In genomic region chr4:147940111-147940510, GRCm38 (mm10) we compare ENCODE assay signal across 9 mouse cellular contexts. TPM values are rescaled to one million over a fixed set of nuclear protein-coding genes. Genes with fewer than 3 reads are reported as not detected.
A peak's percentile ranks its signal among the peaks of the same experiment; 100 is the strongest.
DNase-seq lines count a peak whose midpoint lies in the region; ATAC-seq and TF ChIP-seq lines count a peak whose summit lies in the region.
"Had no signal": no experiment of that assay in that cellular context is flagged by ENCODE, and none has a peak within 500 bp of the region (broad histone marks: within the 10 kb centered on the region; RNA-seq: fewer than 3 reads in every experiment).

No protein-coding gene starts in this region.

- H3K9ac ChIP-seq in heart, embryonic 12.5 days: 0 out of 2 replicates have a peak overlapping the region, but pooled peaks have one; percentile 92
- peak overlapping the region; percentile 48 for H3K9ac ChIP-seq in MEL (ENCODE audit: control insufficient read depth, low read depth, low read length, poor library complexity, severe bottlenecking)
- no peak overlapping the region for H3K9ac ChIP-seq in forebrain, embryonic 12.5 days
- no peak overlapping the region for H3K9ac ChIP-seq in limb, embryonic 15.5 days

- TF ChIP-seq CTCF in MEL (IDR thresholded peaks at IDR 0.05 in 2 of 3, conservative IDR thresholded peaks at IDR 0.05 in 1 of 3; ENCODE audit: control insufficient read depth in 1 of 3, insufficient read depth in 1 of 3, low read depth in 2 of 3, low read length in 3 of 3, poor library complexity in 1 of 3, severe bottlenecking in 1 of 3): no peak

- peak overlapping the region; percentile 97 for H3K4me2 ChIP-seq in heart, embryonic 12.5 days
- H3K4me2 ChIP-seq in forebrain, embryonic 12.5 days: peak overlapping the region; percentile 100
- H3K4me2 ChIP-seq in limb, embryonic 15.5 days: peak overlapping the region; percentile 23

- H3K79me2 ChIP-seq in MEL (ENCODE audit: control insufficient read depth, insufficient read depth, low read length, poor library complexity): peaks cover 34% of the 10 kb centered on the region

- ATAC-seq in heart, embryonic 12.5 days (ENCODE audit: insufficient number of reproducible peaks, low FRiP score): no peak
- peak; percentile 33; the same call in 1 of the 2 replicates for ATAC-seq in forebrain, embryonic 12.5 days (ENCODE audit: low FRiP score)
- no peak for ATAC-seq in limb, embryonic 15.5 days (ENCODE audit: insufficient number of reproducible peaks, low FRiP score, low TSS enrichment, low read depth)

- H3K4me3 ChIP-seq in heart, embryonic 12.5 days: 0 out of 2 replicates have a peak overlapping the region, but pooled peaks have one; percentile 84
- H3K4me3 ChIP-seq in MEL (ENCODE audit: control insufficient read depth in 1 of 2, insufficient read depth in 1 of 2, low read depth in 2 of 2, low read length in 2 of 2): peak overlapping the region; percentile 37 to 73
- no peak overlapping the region; the same call in 1 of the 2 replicates for H3K4me3 ChIP-seq in forebrain, embryonic 12.5 days (replicated peaks)
- peak overlapping the region; percentile 90; the same call in 1 of the 2 replicates for H3K4me3 ChIP-seq in limb, embryonic 15.5 days

- H3K9me3 ChIP-seq in heart, embryonic 12.5 days (replicated peaks): no peaks in the 10 kb centered on the region
- H3K9me3 ChIP-seq in MEL (replicated peaks; ENCODE audit: insufficient read depth, low read length): no peaks in the 10 kb centered on the region
- H3K9me3 ChIP-seq in forebrain, embryonic 12.5 days: no peaks in the 10 kb centered on the region
- no peaks in the 10 kb centered on the region for H3K9me3 ChIP-seq in limb, embryonic 15.5 days

- WGBS in heart, embryonic 12.5 days: 57% methylated on average over 9 of the region's 9 CpGs
- whole genome bisulfite sequencing in forebrain, embryonic 12.5 days: 51% methylated on average over 9 of the region's 9 CpGs
- 30% methylated on average over 9 of the region's 9 CpGs for WGBS in limb, embryonic 15.5 days

- TF ChIP-seq POLR2A in MEL (IDR thresholded peaks at IDR 0.05; ENCODE audit: control insufficient read depth in 1 of 2, insufficient read depth in 1 of 2, low read depth in 1 of 2, low read length in 2 of 2, poor library complexity in 1 of 2): no peak

- no peak for TF ChIP-seq RAD21 in MEL (IDR thresholded peaks at IDR 0.05; ENCODE audit: low read depth, low read length)

- no peak for TF ChIP-seq EP300 in MEL (IDR thresholded peaks at IDR 0.05; ENCODE audit: low read depth in 1 of 2, low read length in 2 of 2)

- no peaks in the 10 kb centered on the region for H3K27me3 ChIP-seq in heart, embryonic 12.5 days (replicated peaks)
- H3K27me3 ChIP-seq in MEL (ENCODE audit: control insufficient read depth in 1 of 2, insufficient read depth in 2 of 2, low read length in 2 of 2): no peaks in the 10 kb centered on the region
- peaks cover 9% of the 10 kb centered on the region; the same call in 1 of the 2 replicates for H3K27me3 ChIP-seq in forebrain, embryonic 12.5 days
- H3K27me3 ChIP-seq in limb, embryonic 15.5 days: no peaks in the 10 kb centered on the region
- H3K27me3 ChIP-seq: Patski had no signal

- peaks cover 49% of the 10 kb centered on the region for H3K4me1 ChIP-seq in heart, embryonic 12.5 days (replicated peaks)
- H3K4me1 ChIP-seq in MEL (ENCODE audit: control insufficient read depth in 1 of 2, insufficient read depth in 2 of 2, low read length in 2 of 2): peaks cover 7 to 34% of the 10 kb centered on the region in 2 experiments
- H3K4me1 ChIP-seq in forebrain, embryonic 12.5 days: peaks cover 30% of the 10 kb centered on the region
- H3K4me1 ChIP-seq in limb, embryonic 15.5 days: peaks cover 68% of the 10 kb centered on the region

- H3K27ac ChIP-seq in heart, embryonic 12.5 days (ENCODE audit: poor library complexity, severe bottlenecking): peak overlapping the region; percentile 40
- peak overlapping the region; percentile 67 for H3K27ac ChIP-seq in MEL (ENCODE audit: control insufficient read depth, low read depth, low read length)
- peak overlapping the region; percentile 63 for H3K27ac ChIP-seq in forebrain, embryonic 12.5 days
- peak overlapping the region; percentile 94 for H3K27ac ChIP-seq in limb, embryonic 15.5 days

- DNase-seq in heart, adult 11 months: no peak
- no peak for DNase-seq in MEL (ENCODE audit: low read depth, low spot score)
- DNase-seq in spleen, postnatal 4 days (ENCODE audit: low spot score in 2 of 2): no peak
- DNase-seq in adrenal gland, postnatal 10 days: no peak
- DNase-seq in spleen, adult 18-20 months: no peak

- peaks cover 23% of the 10 kb centered on the region for H3K36me3 ChIP-seq in heart, embryonic 12.5 days
- peaks cover 0 to 13% of the 10 kb centered on the region in 2 experiments; a peak in 3 of 4 replicates for H3K36me3 ChIP-seq in MEL (ENCODE audit: control insufficient read depth in 1 of 2, insufficient read depth in 2 of 2, low read length in 2 of 2)
- H3K36me3 ChIP-seq in forebrain, embryonic 12.5 days (replicated peaks): peaks cover 10% of the 10 kb centered on the region
- H3K36me3 ChIP-seq in limb, embryonic 15.5 days: peaks cover 22% of the 10 kb centered on the region

TF ChIP-seq in MEL, 35 proteins besides CTCF, POLR2A, EP300 and RAD21:
- no peak for TF ChIP-seq KAT2A (conservative IDR thresholded peaks at IDR 0.05; ENCODE audit: low read depth, low read length)
- no peak for TF ChIP-seq SMC3 (IDR thresholded peaks at IDR 0.05; ENCODE audit: low read depth, low read length)
- no peak for TF ChIP-seq MYB (IDR thresholded peaks at IDR 0.05; ENCODE audit: low read depth, low read length)
- no peak for TF ChIP-seq CHD1 (IDR thresholded peaks at IDR 0.05; ENCODE audit: low read depth, low read length)
- no peak for TF ChIP-seq MAZ (IDR thresholded peaks at IDR 0.05; ENCODE audit: low read depth, low read length)
- no peak for TF ChIP-seq MXI1 (IDR thresholded peaks at IDR 0.05; ENCODE audit: low read depth, low read length)
- no peak for TF ChIP-seq POLR2AphosphoS2 (IDR thresholded peaks at IDR 0.05; ENCODE audit: low read length)
- TF ChIP-seq JUND (IDR thresholded peaks at IDR 0.05; ENCODE audit: low read depth, low read length): no peak
- no peak for TF ChIP-seq TCF12 (IDR thresholded peaks at IDR 0.05; ENCODE audit: low read depth, low read length)
- TF ChIP-seq ZKSCAN1 (IDR thresholded peaks at IDR 0.05; ENCODE audit: low read depth, low read length): no peak
- TF ChIP-seq ZC3H11A (IDR thresholded peaks at IDR 0.05; ENCODE audit: low read depth, low read length): no peak
- TF ChIP-seq ELF1 (IDR thresholded peaks at IDR 0.05; ENCODE audit: low read depth, low read length): no peak
- no peak for TF ChIP-seq NELFE (IDR thresholded peaks at IDR 0.05; ENCODE audit: low read depth, low read length)
- TF ChIP-seq GATA1 (IDR thresholded peaks at IDR 0.05; ENCODE audit: low read depth, low read length): no peak
- TF ChIP-seq POLR2AphosphoS5 (IDR thresholded peaks at IDR 0.05; ENCODE audit: borderline replicate concordance, low read depth, low read length): no peak
- TF ChIP-seq BHLHE40 (IDR thresholded peaks at IDR 0.05; ENCODE audit: borderline replicate concordance, low read depth, low read length): no peak
- no peak for TF ChIP-seq CHD2 (IDR thresholded peaks at IDR 0.05; ENCODE audit: low read length)

RNA-seq across cellular contexts. Expression of gene 2510039O18Rik, which starts 0.6 kb away (rescaled TPM):
- 24.6 and 24.9 TPM in 2 replicates for polyA plus RNA-seq in heart, embryonic 12.5 days (2016; fragmentation: Nextera tagmentation; extraction: Ambion mirVana)
- 41.3 and 48.3 TPM in 2 replicates for total RNA-seq in MEL (2012; rRNA removed)
- 10 to 100 TPM in 1 of 2 experiments, not detected in 1; 59.9 TPM for polyA plus RNA-seq in MEL (2012; ENCODE audit: insufficient read depth in 1 of 2, insufficient read length in 2 of 2, low read depth in 1 of 2, low replicate concordance in 2 of 2, missing spikeins in 1 of 2)
- polyA plus RNA-seq in forebrain, embryonic 12.5 days (2016; fragmentation: Nextera tagmentation; extraction: Ambion mirVana): 16.3 and 16.6 TPM in 2 replicates
- 13.6 and 16.4 TPM in 2 replicates for polyA plus RNA-seq in limb, embryonic 15.5 days (2015; fragmentation: Nextera tagmentation; extraction: Ambion mirVana)
- total RNA-seq in adrenal gland, postnatal 10 days (2021): 10 to 100 TPM; 43.4 to 44.7 TPM

RNA-seq across cellular contexts. Expression of gene Plod1, which starts 3.5 kb away (rescaled TPM):
- 46.9 and 49.6 TPM in 2 replicates for polyA plus RNA-seq in heart, embryonic 12.5 days (2016; fragmentation: Nextera tagmentation; extraction: Ambion mirVana)
- total RNA-seq in MEL (2012; rRNA removed): 7.2 and 8.2 TPM in 2 replicates
- 10 to 100 TPM in 1 of 2 experiments, not detected in 1; 20.8 TPM for polyA plus RNA-seq in MEL (2012; ENCODE audit: insufficient read depth in 1 of 2, insufficient read length in 2 of 2, low read depth in 1 of 2, low replicate concordance in 2 of 2, missing spikeins in 1 of 2)
- 21.6 and 24.9 TPM in 2 replicates for polyA plus RNA-seq in forebrain, embryonic 12.5 days (2016; fragmentation: Nextera tagmentation; extraction: Ambion mirVana)
- 123 and 129 TPM in 2 replicates for polyA plus RNA-seq in limb, embryonic 15.5 days (2015; fragmentation: Nextera tagmentation; extraction: Ambion mirVana)
- 10 to 100 TPM; 42.0 to 42.1 TPM for total RNA-seq in adrenal gland, postnatal 10 days (2021)

RNA-seq across cellular contexts. Expression of gene Mfn2, which starts 35.6 kb away (rescaled TPM):
- 121 and 123 TPM in 2 replicates for polyA plus RNA-seq in heart, embryonic 12.5 days (2016; fragmentation: Nextera tagmentation; extraction: Ambion mirVana)
- 16.0 and 19.0 TPM in 2 replicates for total RNA-seq in MEL (2012; rRNA removed)
- 10 to 100 TPM in 1 of 2 experiments, not detected in 1; 32.8 TPM for polyA plus RNA-seq in MEL (2012; ENCODE audit: insufficient read depth in 1 of 2, insufficient read length in 2 of 2, low read depth in 1 of 2, low replicate concordance in 2 of 2, missing spikeins in 1 of 2)
- 61.2 and 63.1 TPM in 2 replicates for polyA plus RNA-seq in forebrain, embryonic 12.5 days (2016; fragmentation: Nextera tagmentation; extraction: Ambion mirVana)
- polyA plus RNA-seq in limb, embryonic 15.5 days (2015; fragmentation: Nextera tagmentation; extraction: Ambion mirVana): 37.8 and 42.5 TPM in 2 replicates
- 100 to 1,000 TPM; 204 to 232 TPM for total RNA-seq in adrenal gland, postnatal 10 days (2021)

RNA-seq across cellular contexts. Expression of gene Nppb, which starts 45.5 kb away (rescaled TPM):
- polyA plus RNA-seq in heart, embryonic 12.5 days (2016; fragmentation: Nextera tagmentation; extraction: Ambion mirVana): 276 and 282 TPM in 2 replicates
- total RNA-seq in MEL (2012; rRNA removed): not detected in 2 replicates
- not detected for polyA plus RNA-seq in MEL (2012; ENCODE audit: insufficient read depth in 1 of 2, insufficient read length in 2 of 2, low read depth in 1 of 2, low replicate concordance in 2 of 2, missing spikeins in 1 of 2)
- not detected in 2 replicates for polyA plus RNA-seq in forebrain, embryonic 12.5 days (2016; fragmentation: Nextera tagmentation; extraction: Ambion mirVana)
- 0.19 TPM in 1 of 2 replicates, not detected in the other for polyA plus RNA-seq in limb, embryonic 15.5 days (2015; fragmentation: Nextera tagmentation; extraction: Ambion mirVana)
- total RNA-seq in adrenal gland, postnatal 10 days (2021): not detected

Comparison
In these comparisons a context has a peak if more than half of its experiments do, and no peak if none do; other contexts are left out.
1. H3K27ac ChIP-seq: peak in every context shown above with its lines; median percentile 94 in limb, embryonic 15.5 days; 67 in MEL; 63 in forebrain, embryonic 12.5 days; 40 in heart, embryonic 12.5 days.
2. H3K4me2 ChIP-seq: peak in every context shown above with its lines; median percentile 100 in forebrain, embryonic 12.5 days; 97 in heart, embryonic 12.5 days; 23 in limb, embryonic 15.5 days.
3. H3K9ac ChIP-seq: peak in heart, embryonic 12.5 days (single experiment) and MEL (single experiment); none in forebrain, embryonic 12.5 days (single experiment) and limb, embryonic 15.5 days (single experiment).